Mouse (Mus musculus): ENCODE results near the gene Card19.

DNA sequence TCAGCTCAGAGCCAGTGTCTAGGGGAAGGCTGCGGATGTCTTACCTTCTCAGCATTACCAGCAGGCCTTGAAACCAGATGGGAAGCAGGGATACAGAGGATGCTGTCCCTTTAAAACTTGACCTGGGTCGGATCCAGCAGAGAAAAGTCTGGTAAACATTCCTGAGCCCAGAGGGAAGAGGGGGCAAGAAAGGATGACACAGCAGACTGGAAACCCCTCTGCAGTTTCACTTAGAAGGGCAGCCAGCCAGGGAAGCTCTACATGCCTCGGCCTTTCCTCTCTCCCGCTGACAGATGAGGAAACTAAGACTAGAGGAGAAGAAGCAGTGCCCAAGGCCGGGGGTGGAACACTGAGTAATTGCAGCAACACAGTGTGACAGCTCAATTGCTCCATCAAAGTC is 32.2 kb downstream of the Card19 start:
- TF ChIP-seq POLR2A (IDR thresholded peaks at IDR 0.05; ENCODE audit: low read depth, low read length) (no peak), CTCF (IDR thresholded peaks at IDR 0.05; ENCODE audit: borderline replicate concordance, insufficient read depth, low read length) (no peak)

All from embryonic fibroblast, embryonic 13.5 days (primary cell).